Mouse (Mus musculus): ENCODE results near the gene Gm49383.

The Gm49383 gene

GRCm38 (mm10) chr12:69204052-69204833 is 7.3 kb upstream of the Gm49383 start, which contains the start of gene Gm49384:
TSS of gene Gm49384 (minus strand) at chr12:69204267.
- DNase-seq (ENCODE audit: low read depth in 1 of 2, low spot score in 2 of 2): no peak

- DNase-seq (ENCODE audit: low read depth in 1 of 2, low spot score in 2 of 2): no peak
Measured at GRCm38 (mm10) chr12:69198985-69199384, 2.1 kb upstream of the Gm49383 start.

GRCm38 (mm10) chr12:69198164-69198535 is 1.2 kb upstream of the Gm49383 start, which contains the start of gene Dnaaf2:
TSS of gene Dnaaf2 (minus strand) at chr12:69198429.
- DNase-seq (ENCODE audit: low read depth in 1 of 2, low spot score in 2 of 2): no peak

- DNase-seq (ENCODE audit: low read depth in 1 of 2, low spot score in 2 of 2): peak in 1 of 2 experiments; percentile 41
Measured at GRCm38 (mm10) chr12:69197378-69198163, 667 bp upstream of the Gm49383 start.

- DNase-seq (ENCODE audit: low read depth in 1 of 2, low spot score in 2 of 2): no peak
Measured at GRCm38 (mm10) chr12:69192637-69193036, 4.3 kb downstream of the Gm49383 start.

- no peak for DNase-seq (ENCODE audit: low read depth in 1 of 2, low spot score in 2 of 2)
Measured at GRCm38 (mm10) chr12:69191396-69191795, 5.5 kb downstream of the Gm49383 start.

- no peak for DNase-seq (ENCODE audit: low read depth in 1 of 2, low spot score in 2 of 2)
Measured at GRCm38 (mm10) chr12:69190522-69190921, 6.4 kb downstream of the Gm49383 start.

GRCm38 (mm10) chr12:69190074-69190473 is 6.8 kb downstream of the Gm49383 start:
- no peak for DNase-seq (ENCODE audit: low read depth in 1 of 2, low spot score in 2 of 2)

GRCm38 (mm10) chr12:69186811-69187471 is 10.0 kb downstream of the Gm49383 start:
- DNase-seq (ENCODE audit: low read depth in 1 of 2, low spot score in 2 of 2): no peak

GRCm38 (mm10) chr12:69185371-69185770 is 11.5 kb downstream of the Gm49383 start:
- DNase-seq (ENCODE audit: low read depth in 1 of 2, low spot score in 2 of 2): no peak

GRCm38 (mm10) chr12:69184342-69185295 is 12.3 kb downstream of the Gm49383 start:
- peak in 1 of 2 experiments; percentile 40 for DNase-seq (ENCODE audit: low read depth in 1 of 2, low spot score in 2 of 2)

- DNase-seq (ENCODE audit: low read depth in 1 of 2, low spot score in 2 of 2): peak; percentile 89 to 94
Measured at GRCm38 (mm10) chr12:69183583-69184308, 13.2 kb downstream of the Gm49383 start, which contains the start of the genes Rpl36al and Mgat2. TSS of gene Rpl36al (minus strand) at chr12:69184083. TSS of gene Mgat2 (plus strand) at chr12:69184157.

GRCm38 (mm10) chr12:69181800-69182199 is 15.1 kb downstream of the Gm49383 start:
- no peak for DNase-seq (ENCODE audit: low read depth in 1 of 2, low spot score in 2 of 2)

- no peak for DNase-seq (ENCODE audit: low read depth in 1 of 2, low spot score in 2 of 2)
Measured at GRCm38 (mm10) chr12:69179371-69179770, 17.5 kb downstream of the Gm49383 start.

GRCm38 (mm10) chr12:69177526-69177925 is 19.4 kb downstream of the Gm49383 start:
- no peak for DNase-seq (ENCODE audit: low read depth in 1 of 2, low spot score in 2 of 2)

GRCm38 (mm10) chr12:69175975-69176374 is 20.9 kb downstream of the Gm49383 start:
- no peak for DNase-seq (ENCODE audit: low read depth in 1 of 2, low spot score in 2 of 2)

GRCm38 (mm10) chr12:69171307-69171706 is 25.6 kb downstream of the Gm49383 start:
- DNase-seq (ENCODE audit: low read depth in 1 of 2, low spot score in 2 of 2): no peak

GRCm38 (mm10) chr12:69168461-69169106 is 28.3 kb downstream of the Gm49383 start, which contains the start of gene Lrr1:
TSS of gene Lrr1 (plus strand) at chr12:69168814.
- peak; percentile 71 to 86 for DNase-seq (ENCODE audit: low read depth in 1 of 2, low spot score in 2 of 2)
